Mouse (Mus musculus) cerebellum, postnatal 36 days (tissue): Measurements from ENCODE around the gene Krt17.
"Not testable (repeated sequence)": the region's sequence is repeated elsewhere in the genome, so short reads cannot be mapped to it uniquely, and the experiment has no call there.

Source experiments
- DNase-seq, 2 experiments: peaks; one replicate each; pipeline ENCODE4 v3.0.0; 2021 to 2022; ENCODE audit warnings: mixed read lengths in 2 of 2

Krt17 gene

DNA sequence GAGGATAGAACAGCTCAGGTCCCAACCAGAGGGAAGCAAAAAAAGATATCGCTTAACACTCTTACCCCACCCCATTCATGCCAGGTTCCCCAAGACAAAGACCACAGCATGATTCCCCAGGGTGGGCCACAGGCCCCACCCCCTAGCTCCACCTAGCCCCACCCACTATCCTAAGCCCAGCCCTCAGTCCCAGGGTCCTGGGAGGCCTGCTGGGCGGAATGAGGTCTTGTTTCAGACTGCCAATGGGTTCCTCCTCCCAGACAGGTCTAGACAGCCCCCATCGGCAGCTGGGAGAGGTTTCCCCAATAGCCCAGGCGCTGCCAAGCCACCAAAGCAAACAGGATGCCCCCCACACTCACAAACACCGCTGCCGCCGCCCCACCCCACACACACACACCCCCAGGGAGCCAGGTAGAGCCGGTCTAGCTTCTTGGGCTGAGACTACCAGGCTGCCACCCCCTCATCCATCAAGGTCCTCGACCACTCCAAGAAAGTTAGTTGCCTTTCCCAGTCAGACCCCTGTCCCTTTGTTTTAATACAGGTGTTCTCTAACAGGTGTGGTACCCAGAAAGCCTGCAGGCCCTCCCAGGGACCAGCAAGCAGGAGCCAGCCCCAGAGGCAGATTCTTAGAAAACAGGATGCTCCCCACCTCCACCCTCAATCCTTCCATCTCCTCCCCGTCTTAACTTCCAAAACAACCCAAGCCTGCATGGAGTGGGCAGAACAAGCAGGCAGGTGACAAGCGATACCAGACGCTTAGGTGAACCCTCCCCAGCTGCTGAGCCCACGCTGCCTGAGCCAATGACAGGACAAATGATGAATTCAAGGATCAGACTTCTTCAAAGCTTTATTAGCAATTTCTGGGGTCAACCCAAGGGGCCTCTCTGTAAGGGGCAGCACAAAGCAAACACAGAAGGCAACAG lies 1.5 kb upstream of the Krt17 start:
- no peak for DNase-seq

DNA sequence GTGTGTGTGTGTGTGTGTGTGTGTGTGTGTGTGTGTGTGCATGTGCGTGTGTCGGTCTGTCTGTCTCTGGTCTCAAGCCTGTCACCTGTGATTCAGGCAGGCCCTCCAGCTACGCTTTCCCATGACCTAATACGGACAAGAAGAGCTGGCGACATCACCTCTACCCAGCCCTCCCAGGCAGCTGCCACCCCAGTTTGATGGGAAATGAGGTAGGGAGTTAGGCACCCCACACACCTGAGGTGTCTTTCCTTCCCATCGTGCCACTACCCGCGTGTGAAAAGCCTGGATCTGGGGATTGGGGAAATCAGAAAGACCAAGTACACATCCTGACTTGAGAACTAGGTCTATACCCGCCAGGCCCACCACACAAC lies 391 bp upstream of the Krt17 start:
- no peak for DNase-seq

DNA sequence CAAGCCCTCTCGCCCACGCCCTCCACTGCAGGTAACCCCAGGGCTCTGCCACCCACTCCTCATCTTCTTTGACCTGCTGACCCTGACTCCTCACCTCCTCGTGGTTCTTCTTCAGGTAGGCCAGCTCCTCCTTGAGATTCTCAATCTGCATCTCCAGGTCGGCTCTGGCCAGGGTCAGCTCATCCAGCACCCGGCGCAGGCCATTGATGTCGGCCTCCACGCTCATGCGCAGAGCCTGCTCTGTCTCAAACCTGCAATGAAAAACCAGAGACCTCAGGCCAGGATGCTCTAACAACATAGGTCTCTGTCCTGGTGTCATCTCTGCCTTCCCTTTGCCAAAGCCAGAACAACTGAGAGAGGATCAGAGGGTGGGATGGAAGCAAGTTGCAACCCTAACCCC lies 1.8 kb downstream of the Krt17 start:
- DNase-seq: no peak

DNA sequence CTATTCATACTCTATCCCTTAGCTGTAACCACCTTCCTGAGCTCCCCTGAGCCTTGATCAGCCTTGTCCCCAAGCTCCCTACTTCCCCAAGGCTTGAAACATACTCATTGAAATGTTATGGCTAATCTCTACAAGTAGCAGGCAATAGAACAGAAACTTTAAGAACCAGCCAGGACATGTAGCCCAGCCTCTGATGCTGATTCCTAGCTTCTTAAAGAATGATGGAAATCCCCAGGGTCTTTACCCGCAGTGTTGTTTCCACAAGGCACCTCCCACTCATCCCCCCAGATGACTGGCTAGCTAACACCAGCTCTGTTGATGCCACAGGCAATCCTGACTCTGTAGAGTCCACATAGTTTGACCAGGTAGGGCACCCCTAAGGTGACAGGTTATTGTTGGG lies 2.9 kb downstream of the Krt17 start:
- no peak for DNase-seq

- no peak for DNase-seq
Measured at GRCm38 (mm10) chr11:100255514-100255913, 5.3 kb downstream of the Krt17 start.

DNA sequence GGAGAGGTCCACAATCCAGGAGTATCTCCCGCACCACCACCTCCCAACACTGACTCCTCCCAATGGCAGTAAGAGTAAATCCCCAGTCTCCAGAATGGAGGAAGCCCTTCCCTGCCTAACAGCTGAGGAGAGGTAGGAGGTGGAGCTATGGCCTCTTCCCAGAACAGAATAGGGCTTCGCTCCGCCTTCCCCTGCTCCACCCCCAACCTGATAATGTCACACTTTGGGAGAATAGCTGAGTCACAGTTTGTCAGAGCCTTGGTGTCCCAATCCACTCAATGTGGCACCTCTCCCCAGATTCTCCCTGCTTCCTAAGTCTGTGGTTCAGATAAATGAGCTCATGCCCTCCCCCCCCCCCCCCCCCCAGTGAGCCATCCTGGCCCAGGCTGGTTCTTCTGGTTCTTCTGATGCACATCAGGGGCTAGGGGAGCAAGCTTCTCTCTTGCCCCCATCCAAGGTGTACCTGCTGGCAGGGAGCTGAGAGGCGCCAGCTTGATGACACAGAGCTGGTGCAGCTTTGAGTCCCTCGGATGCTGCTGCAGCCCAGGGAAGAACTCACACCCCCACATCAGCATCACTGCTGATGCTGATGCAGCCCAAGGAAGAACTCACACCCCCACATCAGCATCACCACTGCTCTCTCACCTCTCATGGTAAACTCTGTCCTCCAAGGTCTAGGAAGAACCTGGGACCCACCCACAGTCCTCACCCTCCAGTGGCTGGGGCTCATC lies 6.3 kb downstream of the Krt17 start:
- no peak for DNase-seq

GRCm38 (mm10) chr11:100248852-100249465 lies 11.9 kb downstream of the Krt17 start, which contains the start of gene Krt16:
Krt16 (minus strand) TSS chr11:100248902.
- no peak for DNase-seq

DNA sequence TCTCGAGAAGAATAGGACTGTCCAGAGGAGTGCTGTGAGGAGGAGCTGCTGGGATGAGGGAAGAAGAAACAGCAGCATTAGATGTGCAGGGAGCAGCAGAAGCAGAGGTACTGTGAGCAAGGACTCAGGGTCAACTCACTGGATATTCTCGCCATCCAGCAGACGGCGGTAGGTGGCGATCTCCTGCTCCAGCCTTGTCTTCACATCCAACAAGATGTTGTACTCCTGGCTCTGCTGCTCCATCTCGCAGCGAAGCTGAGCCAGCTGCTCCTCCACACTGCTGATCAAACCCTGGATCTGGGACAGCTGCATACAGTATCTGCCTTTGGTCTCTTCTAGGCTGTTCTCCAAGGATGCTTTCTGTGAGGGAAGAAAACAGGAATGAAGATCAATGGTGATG lies 14.4 kb downstream of the Krt17 start:
- DNase-seq: not testable (repeated sequence)

DNA sequence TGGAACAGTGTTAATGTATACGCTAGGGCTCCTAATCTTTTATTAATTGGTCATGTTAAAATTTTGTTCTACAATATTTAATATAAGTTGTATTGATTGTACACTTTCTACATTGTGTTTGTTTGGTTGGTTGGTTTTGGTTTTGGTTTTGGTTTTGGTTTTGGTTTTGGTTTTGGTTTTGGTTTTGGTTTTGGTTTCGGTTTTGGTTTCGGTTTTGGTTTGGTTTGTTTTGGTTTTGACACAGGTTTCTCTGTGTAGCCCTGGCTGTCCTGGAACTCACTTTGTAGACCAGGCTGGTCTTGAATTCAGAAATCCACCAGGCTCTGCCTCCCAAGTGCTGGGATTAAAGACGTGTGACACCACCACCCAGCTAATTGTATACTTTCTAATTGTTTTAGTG lies 20.6 kb downstream of the Krt17 start:
- DNase-seq: not testable (repeated sequence)

DNA sequence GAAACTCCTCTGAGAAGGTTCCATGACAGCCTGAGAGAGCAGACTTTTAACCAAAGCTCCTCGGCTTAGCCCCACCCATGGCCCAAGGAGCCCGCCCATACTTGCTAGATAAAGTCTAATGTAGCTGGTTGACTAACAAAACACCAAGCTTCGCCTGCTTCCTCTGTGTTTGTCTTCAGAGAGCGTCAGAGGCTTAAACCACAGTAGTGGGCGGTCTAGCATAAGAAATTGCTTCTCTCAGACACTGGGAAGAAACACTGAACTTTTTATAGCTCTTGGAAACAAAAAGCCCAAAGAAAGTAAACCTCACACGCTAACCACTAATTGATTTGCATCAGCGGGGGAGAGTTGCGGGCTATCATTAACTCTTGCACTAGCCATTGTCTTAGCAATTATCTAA lies 39.1 kb downstream of the Krt17 start:
- no peak for DNase-seq

GRCm38 (mm10) chr11:100219304-100219703 lies 41.5 kb downstream of the Krt17 start:
- DNase-seq: no peak

DNA sequence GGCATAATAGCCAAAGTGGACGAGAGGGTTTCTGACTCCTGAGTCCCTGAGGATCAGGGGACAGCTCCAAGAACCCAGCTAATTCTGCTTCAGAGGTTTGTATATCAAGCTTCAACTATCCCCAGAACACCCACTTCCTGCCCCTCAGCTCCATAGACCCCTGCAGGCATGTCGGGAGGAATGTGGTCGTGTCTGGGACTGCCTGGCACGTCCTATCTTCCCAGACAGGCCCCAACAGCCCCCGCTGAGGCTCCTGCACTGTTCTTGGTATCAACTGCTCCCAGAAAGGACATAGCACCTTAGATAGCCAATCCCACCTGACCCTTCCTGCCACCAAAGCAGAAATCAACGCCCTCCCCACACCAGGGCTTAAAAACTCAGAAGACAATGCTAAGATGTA lies 52.3 kb downstream of the Krt17 start:
- no peak for DNase-seq

- DNase-seq: no peak
Measured at GRCm38 (mm10) chr11:100207498-100207897, 53.3 kb downstream of the Krt17 start, which contains the start of gene Krt14. Krt14 (minus strand) TSS chr11:100207548.
